Mouse (Mus musculus) intestine, embryonic 15.5 days (tissue): ENCODE results near the gene 4921536K21Rik. TPM values are rescaled to one million over a fixed set of nuclear protein-coding genes. Genes with fewer than 3 reads are reported as not detected.

Source experiments
- ATAC-seq: fragments of 200-750 bp; cut with Nextera tagmentation; 2 replicates; pipeline ENCODE4 v1.8.0; 2017; ENCODE audit warnings: moderate TSS enrichment, moderate library complexity
- H3K27ac ChIP-seq: fragments of 300-500 bp; sonication (generic); 2 replicates; pipeline ENCODE4 v1.5.1; 2015; ENCODE audit warnings: mild to moderate bottlenecking, inconsistent platforms
- H3K27me3 ChIP-seq: fragments of 300-500 bp; sonication (generic); replicated peaks from 2 replicates; pipeline ENCODE4 v1.6.1; 2015; ENCODE audit warnings: inconsistent platforms
- H3K36me3 ChIP-seq: fragments of 300-500 bp; sonication (generic); 2 replicates; pipeline ENCODE4 v1.6.1; 2015; ENCODE audit warnings: inconsistent platforms
- H3K4me1 ChIP-seq: fragments of 300-500 bp; sonication (generic); replicated peaks from 2 replicates; pipeline ENCODE4 v1.6.1; 2015; ENCODE audit warnings: inconsistent platforms
- H3K4me2 ChIP-seq: fragments of 300-500 bp; sonication (generic); replicated peaks from 2 replicates; pipeline ENCODE4 v1.6.1; 2015; ENCODE audit warnings: mild to moderate bottlenecking, inconsistent platforms
- H3K4me3 ChIP-seq: fragments of 300-500 bp; sonication (generic); replicated peaks from 2 replicates; pipeline ENCODE4 v1.5.1; 2015; ENCODE audit warnings: inconsistent platforms
- H3K9ac ChIP-seq: fragments of 300-500 bp; sonication (generic); 2 replicates; pipeline ENCODE4 v1.6.1; 2015; ENCODE audit warnings: inconsistent platforms
- H3K9me3 ChIP-seq: fragments of 300-500 bp; sonication (generic); 2 replicates; pipeline ENCODE4 v1.6.1; 2016; ENCODE audit warnings: inconsistent platforms
- WGBS: fragments of 180-500 bp; shearing (Covaris S2); methylation state at CpG from one replicate; pipeline ENCODE4 v1.1.7; 2015; 5-methylcytosine and 5-hydroxymethylcytosine counted together
- polyA plus RNA-seq: library from polyadenylated mRNA; unstranded; fragments of >200 nt; fragmentation: Nextera tagmentation; extraction: Ambion mirVana; gene quantifications from 2 replicates; pipeline ENCODE4 v1.2.1, GENCODE M21; 2015

4921536K21Rik gene
- polyA plus RNA-seq, 1 experiment from 2014 or later = 0.29 TPM

DNA sequence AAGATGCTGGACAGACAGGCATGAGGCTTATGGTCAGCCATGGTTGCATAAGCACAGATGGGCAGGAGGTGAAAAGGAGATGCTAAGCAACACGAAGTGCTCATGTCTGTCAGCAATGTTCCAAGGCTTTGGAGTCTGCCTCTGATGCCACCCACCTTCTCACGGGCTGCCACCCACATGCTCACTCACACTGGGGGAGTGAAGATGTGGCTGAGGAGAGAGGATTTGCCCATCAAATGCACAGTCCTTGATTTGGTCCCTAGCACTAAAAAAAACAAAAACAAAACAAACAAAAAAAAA lies 44.6 kb downstream of the 4921536K21Rik start:
- no peaks in the 10 kb centered on the region for H3K4me1 ChIP-seq
- H3K4me2 ChIP-seq = no peak overlapping the region
- WGBS = 73% methylated on average over 2 of the region's 2 CpGs
- H3K27me3 ChIP-seq = no peaks in the 10 kb centered on the region
- H3K9ac ChIP-seq = no peak overlapping the region
- H3K9me3 ChIP-seq = no peaks in the 10 kb centered on the region
- H3K27ac ChIP-seq = no peak overlapping the region
- no peak overlapping the region for H3K4me3 ChIP-seq
- no peak for ATAC-seq
- no peaks in the 10 kb centered on the region for H3K36me3 ChIP-seq

DNA sequence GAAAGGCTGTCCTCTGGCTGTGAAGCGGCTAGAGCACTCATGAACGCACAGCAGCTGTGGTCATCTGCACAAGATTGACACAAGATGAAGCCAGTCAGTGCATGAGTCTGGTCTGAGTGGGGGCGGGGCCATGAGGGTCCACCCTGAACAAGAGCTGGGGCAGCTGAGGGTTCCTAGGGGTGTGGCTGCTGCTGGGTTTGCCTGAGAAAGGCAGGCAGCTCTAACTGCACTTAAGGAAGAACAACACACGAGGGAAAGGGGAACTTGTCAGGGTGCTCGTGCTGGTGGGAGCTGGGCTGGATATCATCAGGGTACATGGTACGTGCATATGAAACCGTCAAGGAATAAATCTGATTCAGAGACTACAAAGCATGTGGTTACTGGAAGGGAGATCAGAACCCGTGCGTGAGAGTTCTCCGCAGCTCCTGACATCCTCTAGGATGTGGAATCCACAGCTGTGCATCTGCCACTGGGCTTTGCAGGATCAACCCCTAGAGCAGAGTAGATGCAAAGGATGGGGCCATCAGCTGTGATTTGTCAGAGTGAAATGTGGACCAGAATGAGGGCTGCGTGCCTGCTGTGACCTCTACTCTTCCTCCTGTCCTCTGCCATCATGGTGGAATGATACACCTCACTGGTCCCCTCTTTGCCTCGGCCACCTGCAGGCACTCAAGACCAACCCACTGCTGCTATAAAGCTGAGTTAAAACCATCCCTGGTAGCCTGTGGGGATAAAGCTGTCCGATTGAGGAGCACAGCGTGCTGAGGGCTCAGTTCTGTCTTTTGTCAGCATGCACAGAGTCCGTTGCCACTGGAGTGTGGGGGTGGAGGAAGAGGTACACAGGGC lies 45.2 kb downstream of the 4921536K21Rik start:
- no peaks in the 10 kb centered on the region for H3K4me1 ChIP-seq
- no peak overlapping the region for H3K4me3 ChIP-seq
- no peak overlapping the region for H3K4me2 ChIP-seq
- H3K27me3 ChIP-seq = no peaks in the 10 kb centered on the region
- H3K27ac ChIP-seq = no peak overlapping the region
- ATAC-seq = no peak
- WGBS = 71% methylated on average over 15 of the region's 15 CpGs
- H3K9me3 ChIP-seq = no peaks in the 10 kb centered on the region
- H3K36me3 ChIP-seq = no peaks in the 10 kb centered on the region
- no peak overlapping the region for H3K9ac ChIP-seq

DNA sequence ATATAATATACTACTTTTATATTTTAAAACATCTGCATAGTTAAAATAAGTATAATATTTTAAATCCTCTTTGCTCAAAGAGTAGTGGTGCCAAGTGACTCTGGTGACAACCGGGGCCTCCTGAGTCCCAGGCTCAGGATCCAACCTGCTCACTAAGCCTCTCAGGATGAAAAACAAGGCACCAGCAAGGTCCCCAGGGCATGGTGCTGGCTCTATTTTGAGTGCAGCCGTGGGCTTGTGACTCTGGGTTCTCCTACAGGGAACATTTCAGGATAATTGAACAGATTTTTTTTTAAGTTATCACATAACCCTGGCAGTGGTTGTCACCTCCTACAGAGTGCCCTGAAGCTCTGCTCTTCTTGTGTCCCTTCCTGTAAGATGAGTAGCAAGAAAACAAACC lies 48.5 kb downstream of the 4921536K21Rik start:
- Histone ChIP-seq H3K4me2 (no peak overlapping the region), H3K9me3 (no peaks in the 10 kb centered on the region), H3K4me3 (no peak overlapping the region), H3K36me3 (no peaks in the 10 kb centered on the region), H3K27ac (no peak overlapping the region), H3K27me3 (no peaks in the 10 kb centered on the region), H3K9ac (no peak overlapping the region), H3K4me1 (no peaks in the 10 kb centered on the region)
- ATAC-seq = no peak
- 72% methylated on average over 2 of the region's 2 CpGs for WGBS

DNA sequence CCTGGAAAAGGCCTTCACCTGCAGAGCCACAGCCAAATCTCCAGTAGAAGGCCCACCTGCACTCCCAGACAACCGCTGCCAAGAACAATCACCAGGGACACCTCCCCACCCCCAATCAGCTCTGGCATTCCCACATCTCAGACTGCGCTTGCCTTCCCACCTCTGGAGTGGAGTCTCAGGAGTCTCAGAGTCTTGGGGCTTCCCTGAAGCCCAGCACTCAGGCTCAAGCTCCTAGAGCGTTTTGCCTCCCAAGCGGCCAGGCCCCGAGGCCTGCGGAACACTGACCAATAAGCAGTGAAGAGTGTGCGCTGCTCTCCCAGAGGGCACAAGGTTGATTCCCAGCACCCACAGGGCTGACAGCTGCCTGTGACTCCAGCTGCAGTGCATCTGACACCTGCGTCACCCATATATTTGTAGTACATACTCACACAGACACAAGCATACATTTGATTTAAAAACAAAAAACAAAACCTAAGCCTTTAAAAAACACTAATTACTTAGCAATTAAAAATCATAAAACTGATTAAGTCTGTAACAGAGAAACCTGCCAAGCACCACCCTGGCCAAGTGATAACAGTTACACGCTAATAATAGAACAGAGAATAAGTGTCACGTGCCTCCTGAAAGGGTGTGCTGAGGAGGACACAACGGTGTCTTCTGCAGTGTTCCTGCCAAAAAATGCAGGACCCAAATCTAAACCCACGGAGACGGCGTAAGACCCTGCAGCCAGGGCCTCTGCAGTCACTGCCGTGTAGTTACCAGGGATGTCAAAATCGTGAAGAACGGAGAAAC lies 50.8 kb downstream of the 4921536K21Rik start:
- H3K36me3 ChIP-seq = no peaks in the 10 kb centered on the region
- 80% methylated on average over 17 of the region's 17 CpGs for WGBS

More for the DNA sequence above, 50.8 kb downstream of the 4921536K21Rik start:
- Histone ChIP-seq H3K27me3 (no peaks in the 10 kb centered on the region), H3K4me1 (no peaks in the 10 kb centered on the region), H3K9ac (no peak overlapping the region), H3K9me3 (no peaks in the 10 kb centered on the region), H3K27ac (no peak overlapping the region), H3K4me2 (no peak overlapping the region), H3K4me3 (no peak overlapping the region)
- no peak for ATAC-seq

Other genes starting within 250 kb of the 4921536K21Rik start
- 20.9 and 21.1 TPM in 2 replicates for gene Morc2a, start 245.9 kb downstream of the 4921536K21Rik start, polyA plus RNA-seq
- 0.50 and 1.1 TPM in 2 replicates for gene Osbp2, start 31.2 kb downstream of the 4921536K21Rik start, polyA plus RNA-seq
- gene Dusp18, start 142 bp upstream of the 4921536K21Rik start, polyA plus RNA-seq = 6.4 and 7.0 TPM in 2 replicates
- gene Slc35e4, start 19.6 kb upstream of the 4921536K21Rik start, polyA plus RNA-seq = 3.2 and 3.4 TPM in 2 replicates
- 57.5 and 63.7 TPM in 2 replicates for gene Tcn2, start 37.1 kb upstream of the 4921536K21Rik start, polyA plus RNA-seq
- gene Pes1, start 68.9 kb upstream of the 4921536K21Rik start, polyA plus RNA-seq = 81.3 and 84.1 TPM in 2 replicates
- not detected in 2 replicates for gene 4930556J24Rik, start 81.7 kb upstream of the 4921536K21Rik start, polyA plus RNA-seq
- 26.0 and 27.0 TPM in 2 replicates for gene Gal3st1, start 88.5 kb upstream of the 4921536K21Rik start, polyA plus RNA-seq
- gene Sec14l4, start 136.4 kb upstream of the 4921536K21Rik start, polyA plus RNA-seq = 0.52 and 0.63 TPM in 2 replicates
- not detected in 2 replicates for gene Sec14l3, start 169.7 kb upstream of the 4921536K21Rik start, polyA plus RNA-seq
- gene Mtfp1, start 200.3 kb upstream of the 4921536K21Rik start, polyA plus RNA-seq = 32.2 and 37.0 TPM in 2 replicates
- 1.4 and 1.7 TPM in 2 replicates for gene Sec14l2, start 228.3 kb upstream of the 4921536K21Rik start, polyA plus RNA-seq
- gene Rnf215, start 240.1 kb upstream of the 4921536K21Rik start, polyA plus RNA-seq = 20.2 and 21.8 TPM in 2 replicates